Mouse (Mus musculus) heart, adult 2 months (tissue): ENCODE data around the gene Kat8. TPM values are rescaled to one million over a fixed set of nuclear protein-coding genes. Genes with fewer than 3 reads are reported as not detected.
A peak's percentile ranks its signal among the peaks of the same experiment; 100 is the strongest.
"Not testable (repeated sequence)": the region's sequence is repeated elsewhere in the genome, so short reads cannot be mapped to it uniquely, and the experiment has no call there.

Experiments used
- DNase-seq, 2 experiments: peaks; one replicate each; pipeline ENCODE4 v3.0.0; 2021
- H3K27ac ChIP-seq: fragments of 200-600 bp; 2 replicates; pipeline ENCODE4 v1.8.1; 2022
- H3K27me3 ChIP-seq: fragments of 200-500 bp; 2 replicates; pipeline ENCODE4 v1.6.1; 2012; ENCODE audit warnings: mild to moderate bottlenecking, low read length, inconsistent platforms, mixed read lengths; ENCODE audit not compliant: control insufficient read depth, insufficient read depth
- H3K36me3 ChIP-seq: fragments of 200-500 bp; 2 replicates; pipeline ENCODE4 v1.6.1; 2012; ENCODE audit warnings: low read length, inconsistent platforms; ENCODE audit not compliant: control insufficient read depth, insufficient read depth
- H3K4me1 ChIP-seq: fragments of 200-500 bp; 2 replicates; pipeline ENCODE4 v1.6.1; 2011; ENCODE audit warnings: low read length; ENCODE audit not compliant: control insufficient read depth, insufficient read depth
- H3K4me3 ChIP-seq: fragments of 200-600 bp; 2 replicates; pipeline ENCODE4 v1.8.1; 2022
- H3K79me2 ChIP-seq: fragments of 200-500 bp; replicated peaks from 2 replicates; pipeline ENCODE4 v1.6.1; 2012; ENCODE audit warnings: mild to moderate bottlenecking, inconsistent platforms, low read length, moderate library complexity, mixed read lengths; ENCODE audit not compliant: control insufficient read depth, insufficient read depth
- H3K9ac ChIP-seq: fragments of 200-500 bp; 2 replicates; pipeline ENCODE4 v1.6.1; 2012; ENCODE audit warnings: low read depth, mild to moderate bottlenecking, control low read depth, inconsistent platforms, low read length, mixed read lengths
- CTCF ChIP-seq: fragments of 200-600 bp; IDR thresholded peaks from 2 replicates; pipeline ENCODE4 v1.8.1; 2022; ENCODE audit warnings: antibody characterized with exemption, mild to moderate bottlenecking, moderate library complexity
- EP300 ChIP-seq: fragments of 200-500 bp; IDR thresholded peaks from 2 replicates; pipeline ENCODE4 v1.6.1; 2011; ENCODE audit warnings: low read depth, low read length, control low read depth; ENCODE audit not compliant: insufficient read depth
- POLR2A ChIP-seq: fragments of 200-500 bp; IDR thresholded peaks from 2 replicates; pipeline ENCODE4 v1.6.1; 2011; ENCODE audit warnings: mild to moderate bottlenecking, low read depth, low read length, control low read depth; ENCODE audit not compliant: insufficient read depth
- WGBS: fragments of 180-500 bp; shearing (Covaris S2); methylation state at CpG from one replicate; pipeline ENCODE4 v1.1.7; 2018; 5-methylcytosine and 5-hydroxymethylcytosine counted together
- intact Hi-C: fragments of 180-260 bp; cut with DNase I; formaldehyde crosslinking; loops from one replicate; pipeline ENCODE4 v1.15.1; 2025
- polyA plus RNA-seq: library from polyadenylated mRNA; depleted of rRNA; stranded (reverse); fragments of >200 nt; gene quantifications from 2 replicates; pipeline ENCODE4 v1.2.3, GENCODE M21; 2012
- total RNA-seq, 2 experiments: library from RNA; stranded (reverse); gene quantifications; 2 replicates each; pipeline ENCODE4 v1.2.3; 2021

Kat8 gene
- total and polyA plus RNA-seq, 3 experiments, result 10.1 to 14.6 (median 13.8) TPM

- no peak for DNase-seq
- peak overlapping the region; percentile 71 for H3K27ac ChIP-seq
- under 1% methylated on average over 38 of the region's 38 CpGs for WGBS
Observed at GRCm38 (mm10) chr7:127935748-127936159, 23.4 kb downstream of the Kat8 start.

GRCm38 (mm10) chr7:127936216-127936884 lies 24.0 kb downstream of the Kat8 start:
- no peaks in the 10 kb centered on the region; the same call in 1 of the 2 replicates for H3K4me1 ChIP-seq
- TF ChIP-seq EP300, result no peak
- no peak for TF ChIP-seq CTCF
- TF ChIP-seq POLR2A, result no peak
- no peaks in the 10 kb centered on the region for H3K79me2 ChIP-seq
- no peaks in the 10 kb centered on the region for H3K36me3 ChIP-seq
- 59% methylated on average over 18 of the region's 18 CpGs for WGBS
- peak overlapping the region; percentile 85 for H3K4me3 ChIP-seq
- H3K27ac ChIP-seq, result peak overlapping the region; percentile 71; the same call in 1 of the 2 replicates
- peak overlapping the region; percentile 92 for H3K9ac ChIP-seq
- no peaks in the 10 kb centered on the region for H3K27me3 ChIP-seq
- intact Hi-C loops, result no loop called here
- DNase-seq, result no peak

More at GRCm38 (mm10) chr7:127935748-127936159, 23.4 kb downstream of the Kat8 start:
- TF ChIP-seq EP300, result no peak
- no peak for TF ChIP-seq POLR2A
- no peak for TF ChIP-seq CTCF
- Histone ChIP-seq H3K4me3 (peak overlapping the region; percentile 85), H3K79me2 (no peaks in the 10 kb centered on the region), H3K9ac (peak overlapping the region; percentile 92), H3K4me1 (no peaks in the 10 kb centered on the region; the same call in 1 of the 2 replicates), H3K36me3 (no peaks in the 10 kb centered on the region), H3K27me3 (no peaks in the 10 kb centered on the region)
- intact Hi-C loops, result loop anchor here (1.0 to 2.0 kb wide), 2 partner anchors 31 to 135 kb away; partner anchors contain the start of gene Hsd3b7

GRCm38 (mm10) chr7:127942097-127942496 lies 29.8 kb downstream of the Kat8 start:
- H3K9ac ChIP-seq, intact Hi-C loops, DNase-seq, H3K36me3 ChIP-seq, H3K27me3 ChIP-seq, H3K4me3 ChIP-seq, H3K4me1 ChIP-seq, H3K79me2 ChIP-seq, H3K27ac ChIP-seq: not testable (repeated sequence)
- 54% methylated on average over 2 of the region's 2 CpGs for WGBS
- peak; percentile 33 for TF ChIP-seq CTCF

GRCm38 (mm10) chr7:127944614-127945013 lies 32.3 kb downstream of the Kat8 start:
- DNase-seq, result peak in 1 of 2 experiments; percentile 39
- H3K27ac ChIP-seq, result no peak overlapping the region
- 9% methylated on average over 23 of the region's 23 CpGs for WGBS
- no peaks in the 10 kb centered on the region for H3K79me2 ChIP-seq
- no peak overlapping the region for H3K4me3 ChIP-seq
- H3K9ac ChIP-seq, result peak overlapping the region; percentile 42; the same call in 1 of the 2 replicates
- no peaks in the 10 kb centered on the region; the same call in 1 of the 2 replicates for H3K27me3 ChIP-seq
- TF ChIP-seq CTCF, result peak; percentile 16; the same call in 1 of the 2 replicates
- TF ChIP-seq EP300, result no peak
- TF ChIP-seq POLR2A, result no peak
- no peaks in the 10 kb centered on the region for H3K36me3 ChIP-seq
- H3K4me1 ChIP-seq, result no peaks in the 10 kb centered on the region
- intact Hi-C loops, result no loop called here

GRCm38 (mm10) chr7:127946470-127947023 lies 34.2 kb downstream of the Kat8 start, which contains the start of gene Prss36:
Gene Prss36, minus strand, starts transcription at chr7:127946725.
- DNase-seq, result no peak
- Histone ChIP-seq H3K79me2 (no peaks in the 10 kb centered on the region), H3K9ac (no peak within 1 kb of the TSS), H3K36me3 (no peaks in the 10 kb centered on the region), H3K27me3 (no peaks in the 10 kb centered on the region; the same call in 1 of the 2 replicates), H3K4me3 (no peak within 1 kb of the TSS), H3K4me1 (no peaks in the 10 kb centered on the region), H3K27ac (no peak within 1 kb of the TSS)
- no peak for TF ChIP-seq CTCF
- no peak for TF ChIP-seq POLR2A
- no peak for TF ChIP-seq EP300
- intact Hi-C loops, result no loop called here
- WGBS, result 74% methylated on average over 6 of the region's 6 CpGs
